Mouse (Mus musculus) hindbrain, embryonic 13.5 days (tissue): ENCODE results near the gene Wnk4. TPM values are rescaled to one million over a fixed set of nuclear protein-coding genes. Genes with fewer than 3 reads are reported as not detected.
A peak's percentile ranks its signal among the peaks of the same experiment; 100 is the strongest.

Source experiments
- ATAC-seq: fragments of 200-750 bp; cut with Nextera tagmentation; 2 replicates; pipeline ENCODE4 v1.8.0; 2017; ENCODE audit warnings: moderate TSS enrichment; ENCODE audit not compliant: low FRiP score
- H3K27ac ChIP-seq: fragments of 300-500 bp; sonication (generic); 2 replicates; pipeline ENCODE4 v1.5.1; 2015; ENCODE audit warnings: inconsistent platforms, mild to moderate bottlenecking, moderate library complexity
- H3K27me3 ChIP-seq: fragments of 300-500 bp; sonication (generic); 2 replicates; pipeline ENCODE4 v1.6.1; 2015; ENCODE audit warnings: mild to moderate bottlenecking, inconsistent platforms
- H3K36me3 ChIP-seq: fragments of 300-500 bp; sonication (generic); 2 replicates; pipeline ENCODE4 v1.6.1; 2015; ENCODE audit warnings: mild to moderate bottlenecking, inconsistent platforms
- H3K4me1 ChIP-seq: fragments of 300-500 bp; sonication (generic); replicated peaks from 2 replicates; pipeline ENCODE4 v1.6.1; 2015; ENCODE audit warnings: inconsistent platforms
- H3K4me2 ChIP-seq: fragments of 300-500 bp; sonication (generic); 2 replicates; pipeline ENCODE4 v1.6.1; 2015; ENCODE audit warnings: inconsistent platforms, mild to moderate bottlenecking, moderate library complexity
- H3K4me3 ChIP-seq: fragments of 300-500 bp; sonication (generic); 2 replicates; pipeline ENCODE4 v1.5.1; 2015; ENCODE audit warnings: mild to moderate bottlenecking, inconsistent platforms
- H3K9ac ChIP-seq: fragments of 300-500 bp; sonication (generic); 2 replicates; pipeline ENCODE4 v1.6.1; 2015; ENCODE audit warnings: mild to moderate bottlenecking, inconsistent platforms
- H3K9me3 ChIP-seq: fragments of 300-500 bp; sonication (generic); 2 replicates; pipeline ENCODE4 v1.6.1; 2016; ENCODE audit warnings: inconsistent platforms
- WGBS: fragments of 180-500 bp; shearing (Covaris S2); methylation state at CpG from one replicate; pipeline ENCODE4 v1.1.7; 2015; 5-methylcytosine and 5-hydroxymethylcytosine counted together
- polyA plus RNA-seq: library from polyadenylated mRNA; unstranded; fragments of >200 nt; fragmentation: Nextera tagmentation; extraction: Ambion mirVana; gene quantifications from 2 replicates; pipeline ENCODE4 v1.2.1, GENCODE M21; 2015

The Wnk4 gene
- polyA plus RNA-seq, 1 experiment from 2014 or later: 7.0 TPM

DNA sequence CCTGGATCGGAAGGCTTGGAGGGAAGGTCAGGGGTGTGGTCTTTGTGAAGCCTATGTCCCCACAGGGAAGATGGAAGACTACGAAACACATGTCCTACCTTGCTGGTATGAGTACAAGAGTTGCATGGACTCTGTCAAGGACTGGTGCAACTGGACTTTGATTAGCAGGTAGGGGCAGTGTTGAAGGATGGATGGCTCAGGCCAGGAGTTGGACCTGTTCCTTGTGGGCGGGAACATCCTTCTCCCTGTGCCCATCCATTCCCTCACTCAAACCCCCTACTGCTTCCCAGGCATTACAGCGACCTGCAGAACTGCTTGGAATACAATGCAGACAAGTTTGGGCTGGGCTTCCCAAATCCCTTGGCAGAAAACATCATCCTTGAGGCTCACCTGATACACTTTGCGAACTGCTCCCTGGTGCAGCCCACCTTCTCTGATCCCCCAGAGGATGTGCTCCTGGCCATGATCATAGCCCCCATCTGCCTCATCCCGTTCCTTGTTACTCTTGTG, 12.8 kb upstream of the Wnk4 start:
- 0 out of 2 replicates have a peak overlapping the region, but pooled peaks have one; percentile 12 for H3K27ac ChIP-seq

DNA sequence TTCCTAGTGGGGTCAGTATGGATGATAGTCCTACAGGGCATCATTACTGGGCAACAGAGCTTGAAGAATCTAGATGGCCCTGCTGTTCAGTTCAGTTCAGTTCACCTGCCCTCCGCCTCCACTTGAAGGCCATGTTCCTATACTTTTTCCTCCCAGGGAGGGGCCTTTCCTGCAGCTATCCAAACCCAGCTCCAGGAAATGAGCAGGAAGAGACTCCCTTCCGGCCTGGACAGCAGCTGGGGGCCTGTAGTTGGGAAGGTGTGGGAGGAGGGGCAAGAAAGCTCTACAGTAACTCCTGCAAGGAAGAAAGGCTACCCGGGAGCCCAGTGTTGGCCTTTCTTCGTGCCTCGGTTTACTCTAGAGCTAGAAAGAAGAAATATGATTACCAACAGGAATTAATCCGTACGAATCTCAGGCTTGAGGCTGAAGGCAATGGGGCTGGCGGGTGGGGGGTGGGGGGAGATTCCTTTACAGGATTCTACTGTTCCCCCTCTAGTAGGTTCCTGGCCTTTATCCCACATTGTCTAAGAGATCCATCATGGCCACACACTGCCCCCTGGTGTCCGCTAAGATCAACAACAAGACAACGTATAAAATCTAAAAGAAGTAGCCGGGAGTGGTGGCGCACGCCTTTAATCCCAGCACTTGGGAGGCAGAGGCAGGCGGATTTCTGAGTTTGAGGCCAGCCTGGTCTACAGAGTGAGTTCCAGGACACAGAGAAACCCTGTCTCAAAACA, 11.9 kb upstream of the Wnk4 start:
- H3K36me3 ChIP-seq: no peaks in the 10 kb centered on the region
- H3K27ac ChIP-seq: no peak overlapping the region
- peaks cover 23% of the 10 kb centered on the region for H3K4me1 ChIP-seq
- H3K27me3 ChIP-seq: peaks cover 49% of the 10 kb centered on the region
- no peaks in the 10 kb centered on the region for H3K9me3 ChIP-seq
- 0 out of 2 replicates have a peak overlapping the region, but pooled peaks have one; percentile 12 for H3K4me3 ChIP-seq
- no peak for ATAC-seq
- peak overlapping the region; percentile 96; the same call in 1 of the 2 replicates for H3K4me2 ChIP-seq
- 39% methylated on average over 14 of the region's 14 CpGs for WGBS
- no peak overlapping the region for H3K9ac ChIP-seq

More for the DNA sequence above, 12.8 kb upstream of the Wnk4 start:
- Histone ChIP-seq H3K9me3 (no peaks in the 10 kb centered on the region), H3K9ac (no peak overlapping the region), H3K27me3 (peaks cover 54% of the 10 kb centered on the region), H3K4me3 (peak overlapping the region; percentile 59), H3K36me3 (no peaks in the 10 kb centered on the region), H3K4me1 (peaks cover 17% of the 10 kb centered on the region), H3K4me2 (peak overlapping the region; percentile 96)
- no peak for ATAC-seq
- WGBS: 79% methylated on average over 6 of the region's 6 CpGs

DNA sequence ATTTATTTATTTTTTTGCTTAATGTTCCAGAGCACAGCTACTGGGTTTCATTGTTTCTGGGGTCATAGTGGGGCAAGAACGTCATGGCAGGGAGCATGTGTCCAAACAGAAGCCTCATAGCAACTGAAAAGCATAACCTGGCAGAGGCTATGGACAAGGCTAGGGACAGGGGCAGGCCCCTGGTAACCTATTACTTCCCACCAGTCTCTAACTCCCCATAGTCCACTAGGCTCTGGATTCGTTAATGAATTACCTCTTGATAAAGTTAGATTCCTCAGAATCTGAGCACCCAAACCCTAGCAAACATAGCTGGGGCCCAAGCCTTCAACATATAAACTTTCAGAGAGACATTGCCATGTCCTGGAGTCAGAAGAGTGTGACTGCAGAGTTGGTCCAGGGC, 9.3 kb upstream of the Wnk4 start:
- Histone ChIP-seq H3K27me3 (peaks cover 24% of the 10 kb centered on the region), H3K4me1 (peaks cover 28% of the 10 kb centered on the region), H3K27ac (no peak overlapping the region), H3K4me2 (no peak overlapping the region), H3K4me3 (no peak overlapping the region), H3K9ac (no peak overlapping the region), H3K9me3 (no peaks in the 10 kb centered on the region), H3K36me3 (no peaks in the 10 kb centered on the region)
- WGBS: 72% methylated on average over 2 of the region's 2 CpGs
- no peak for ATAC-seq

DNA sequence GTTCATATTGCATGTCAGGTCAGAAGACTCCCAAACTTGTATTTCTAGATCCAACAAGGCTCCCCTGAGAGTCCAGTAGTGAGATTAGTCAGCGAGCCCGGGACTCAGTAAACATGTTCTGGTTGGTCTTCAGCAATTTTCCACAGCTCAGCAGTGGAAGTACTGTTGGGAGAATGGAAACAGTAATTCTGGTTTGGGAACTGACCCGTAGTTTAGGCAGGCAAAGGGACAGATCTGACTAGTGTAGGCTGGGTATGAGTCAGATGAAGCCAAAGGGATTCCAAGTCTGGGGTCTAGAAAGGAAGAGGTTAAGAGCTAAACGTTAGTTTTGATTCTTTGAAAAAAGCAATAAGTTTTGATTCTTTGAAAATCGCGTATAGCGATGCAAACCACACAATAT, 7.4 kb upstream of the Wnk4 start:
- Histone ChIP-seq H3K9ac (peak overlapping the region; percentile 95), H3K4me2 (peak overlapping the region; percentile 95), H3K4me3 (peak overlapping the region; percentile 90), H3K36me3 (peaks cover 6% of the 10 kb centered on the region), H3K9me3 (no peaks in the 10 kb centered on the region), H3K4me1 (peaks cover 16% of the 10 kb centered on the region), H3K27me3 (peaks cover 6% of the 10 kb centered on the region), H3K27ac (peak overlapping the region; percentile 91)
- ATAC-seq: no peak
- whole genome bisulfite sequencing: 16% methylated on average over 7 of the region's 7 CpGs

DNA sequence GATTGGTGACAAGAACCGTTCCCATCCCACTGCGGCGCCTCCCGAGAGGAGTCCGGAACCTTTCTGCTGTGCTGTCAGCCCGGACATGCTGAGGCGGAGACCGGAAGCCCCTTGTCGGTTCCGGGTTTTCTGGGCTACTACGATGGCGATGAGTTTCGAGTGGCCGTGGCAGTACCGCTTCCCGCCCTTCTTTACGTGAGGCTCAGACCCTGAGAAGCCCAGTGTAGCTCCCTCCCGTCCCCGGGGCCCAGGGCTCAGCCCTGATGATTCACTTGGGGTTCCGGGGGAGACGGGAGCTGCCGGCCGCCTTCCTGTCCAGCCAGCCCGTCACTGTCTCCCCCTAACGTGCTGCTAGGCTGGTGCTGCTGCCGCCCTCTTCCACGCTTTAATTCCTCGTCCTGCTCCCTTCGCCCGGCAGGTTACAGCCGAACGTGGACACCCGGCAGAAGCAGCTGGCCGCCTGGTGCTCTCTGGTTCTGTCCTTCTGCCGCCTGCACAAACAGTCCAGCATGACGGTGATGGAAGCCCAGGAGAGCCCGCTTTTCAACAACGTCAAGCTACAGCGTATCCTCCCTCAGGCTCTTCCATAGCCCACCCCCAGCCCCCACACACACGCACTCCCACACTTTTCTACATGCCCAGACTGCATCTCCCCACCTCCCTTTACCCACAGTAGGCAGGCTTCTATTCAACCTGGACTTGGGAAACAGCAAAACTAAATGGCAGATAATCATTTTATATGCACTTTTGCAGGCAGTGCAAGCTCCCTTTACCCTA, 6.6 kb upstream of the Wnk4 start, which contains the start of gene Vps25:
Gene Vps25, plus strand, starts transcription at position 95 of the 777 bp plus-strand sequence.
- under 1% methylated on average over 40 of the region's 40 CpGs for WGBS
- Histone ChIP-seq H3K27me3 (0 out of 2 replicates have a peak, but pooled peaks cover under 1% of the 10 kb centered on the region), H3K9ac (peak within 1 kb of the TSS; percentile 95), H3K9me3 (no peaks in the 10 kb centered on the region), H3K27ac (peak within 1 kb of the TSS; percentile 91), H3K4me3 (peak within 1 kb of the TSS; percentile 90), H3K36me3 (peaks cover 13% of the 10 kb centered on the region), H3K4me1 (peaks cover 16% of the 10 kb centered on the region), H3K4me2 (peak within 1 kb of the TSS; percentile 95)
- peak; percentile 88 for ATAC-seq

DNA sequence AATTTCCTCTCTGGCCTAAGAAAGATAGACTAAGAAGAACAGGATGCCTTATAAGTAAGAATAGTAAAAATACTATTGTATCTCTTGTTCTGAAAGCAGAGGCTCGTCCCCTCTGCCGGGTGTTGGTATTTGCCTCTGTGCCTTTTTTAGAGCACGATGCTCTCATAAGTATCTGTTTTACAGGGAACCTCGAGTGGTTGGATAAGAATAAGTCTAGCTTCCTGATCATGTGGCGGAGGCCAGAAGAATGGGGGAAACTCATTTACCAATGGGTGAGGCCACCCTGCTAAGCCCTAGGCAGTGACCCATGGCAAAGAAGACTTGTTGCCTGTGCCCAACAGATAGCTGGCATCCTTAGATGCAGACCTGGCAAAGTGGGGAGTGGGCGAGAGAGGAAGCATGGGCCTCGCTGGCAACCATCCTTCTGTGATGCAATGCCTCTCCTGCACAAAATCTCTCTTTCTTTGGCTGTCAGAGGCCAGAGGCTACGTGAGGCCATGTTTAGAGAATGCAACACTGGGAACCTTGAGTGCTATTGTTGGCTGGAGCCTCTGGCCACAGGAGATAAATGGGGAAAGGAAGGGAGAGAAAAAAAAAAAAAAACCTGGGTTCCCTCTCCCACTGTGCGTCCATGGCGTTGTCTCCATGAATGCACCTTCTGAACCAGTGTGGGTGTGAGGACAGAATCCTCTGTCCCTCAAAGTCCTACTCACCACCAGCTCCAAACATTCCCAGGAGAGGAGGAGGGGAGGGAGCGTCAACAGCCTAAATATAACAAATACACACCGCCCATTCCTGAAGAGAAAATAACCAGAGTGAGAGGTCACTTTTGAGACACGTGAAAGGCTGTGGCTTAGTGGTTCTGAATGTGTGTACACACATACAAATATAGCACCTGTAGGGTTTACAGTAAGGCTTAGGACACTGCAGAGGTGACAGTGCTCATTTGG, 4.3 kb upstream of the Wnk4 start:
- 87% methylated on average over 13 of the region's 13 CpGs for WGBS
- H3K4me2 ChIP-seq: no peak overlapping the region

DNA sequence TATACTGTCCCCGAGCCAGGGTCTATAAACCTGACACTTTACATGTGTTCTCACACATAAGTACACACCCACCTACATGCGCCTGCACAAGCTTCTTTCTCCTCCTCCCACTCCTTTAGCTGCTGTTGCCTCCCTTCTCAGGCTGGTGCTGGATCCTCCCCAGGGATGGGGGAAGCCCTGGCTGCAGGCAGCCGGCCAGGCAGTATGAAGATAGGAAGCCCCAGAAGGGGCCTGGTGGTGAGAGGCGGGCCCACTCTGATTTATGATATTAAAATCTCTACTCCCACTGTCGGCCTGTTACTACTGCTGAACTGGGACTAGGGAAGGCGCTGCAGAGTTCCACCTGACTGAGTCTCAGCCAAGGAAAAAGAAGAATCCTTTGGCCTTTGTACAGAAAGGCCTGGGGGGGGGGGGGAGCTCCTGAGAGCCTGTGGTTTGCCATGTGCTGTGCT, 1.1 kb upstream of the Wnk4 start:
- Histone ChIP-seq H3K36me3 (peaks cover 18% of the 10 kb centered on the region), H3K4me2 (peak overlapping the region; percentile 92), H3K4me1 (peaks cover 47% of the 10 kb centered on the region), H3K9ac (0 out of 2 replicates have a peak overlapping the region, but pooled peaks have one; percentile 76), H3K27me3 (peaks cover 54% of the 10 kb centered on the region), H3K4me3 (no peak overlapping the region), H3K9me3 (no peaks in the 10 kb centered on the region), H3K27ac (no peak overlapping the region)
- 48% methylated on average over 6 of the region's 6 CpGs for WGBS
- ATAC-seq: no peak

More for the DNA sequence above, 4.3 kb upstream of the Wnk4 start:
- H3K9me3 ChIP-seq: no peaks in the 10 kb centered on the region
- no peak for ATAC-seq
- no peak overlapping the region for H3K27ac ChIP-seq
- peaks cover 18% of the 10 kb centered on the region for H3K36me3 ChIP-seq
- H3K9ac ChIP-seq: no peak overlapping the region
- peaks cover 36% of the 10 kb centered on the region for H3K4me1 ChIP-seq
- H3K27me3 ChIP-seq: peaks cover 23% of the 10 kb centered on the region
- H3K4me3 ChIP-seq: no peak overlapping the region

DNA sequence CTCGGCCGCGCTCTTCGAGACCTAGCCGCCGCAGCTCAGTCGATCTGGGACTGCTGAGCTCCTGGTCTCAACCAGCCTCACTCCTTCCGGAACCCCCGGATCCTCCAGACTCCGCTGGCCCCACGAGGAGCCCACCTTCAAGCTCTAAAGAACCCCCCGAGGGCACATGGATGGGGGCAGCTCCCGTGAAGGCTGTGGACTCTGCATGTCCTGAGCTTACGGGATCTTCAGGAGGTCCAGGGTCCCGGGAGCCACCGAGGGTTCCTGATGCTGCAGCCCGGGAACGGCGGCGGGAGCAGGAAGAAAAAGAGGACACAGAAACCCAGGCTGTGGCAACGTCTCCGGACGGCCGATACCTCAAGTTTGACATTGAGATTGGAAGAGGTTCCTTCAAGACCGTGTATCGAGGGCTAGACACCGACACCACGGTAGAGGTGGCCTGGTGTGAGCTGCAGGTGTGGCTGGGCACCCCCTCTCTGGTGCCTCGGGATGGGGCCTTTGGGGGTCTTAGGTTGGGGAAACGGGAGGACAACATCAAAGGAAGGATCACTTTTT, 536 bp downstream of the Wnk4 start:
- Histone ChIP-seq H3K4me3 (peak overlapping the region; percentile 46), H3K36me3 (peaks cover 18% of the 10 kb centered on the region), H3K4me2 (peak overlapping the region; percentile 92), H3K4me1 (peaks cover 50% of the 10 kb centered on the region), H3K9ac (peak overlapping the region; percentile 76), H3K27ac (no peak overlapping the region), H3K9me3 (no peaks in the 10 kb centered on the region), H3K27me3 (peaks cover 69% of the 10 kb centered on the region)
- under 1% methylated on average over 30 of the region's 30 CpGs for WGBS
- ATAC-seq: peak; percentile 46; the same call in 1 of the 2 replicates

DNA sequence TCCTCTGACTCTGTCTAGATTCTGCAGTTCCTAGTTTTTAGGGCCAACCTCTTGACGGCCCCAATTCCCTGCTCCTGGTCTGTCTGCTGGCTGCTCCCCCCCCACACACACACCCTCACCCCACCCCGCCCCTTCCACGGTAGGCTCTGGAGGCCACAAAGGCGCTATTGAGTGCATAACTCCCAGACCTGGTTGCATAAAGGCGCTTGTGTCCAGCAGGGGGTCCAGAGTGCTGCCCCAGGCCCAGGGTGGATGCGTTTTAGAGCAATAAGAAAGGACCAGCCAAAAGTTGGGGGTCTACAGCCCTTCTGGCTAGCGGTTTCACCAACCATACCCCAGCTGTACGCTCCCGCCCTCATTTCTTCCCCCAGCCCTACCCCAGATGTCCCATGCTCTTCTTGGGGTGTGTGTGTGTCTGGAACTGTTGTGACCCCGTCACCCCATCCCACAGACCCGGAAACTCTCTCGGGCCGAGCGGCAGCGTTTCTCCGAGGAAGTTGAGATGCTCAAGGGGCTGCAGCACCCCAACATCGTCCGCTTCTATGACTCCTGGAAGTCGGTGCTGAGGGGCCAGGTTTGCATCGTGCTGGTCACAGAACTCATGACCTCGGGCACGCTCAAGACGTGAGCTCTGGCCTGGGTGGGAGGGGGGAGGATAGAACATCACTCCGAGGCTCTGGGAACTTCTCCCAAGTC, 2.1 kb downstream of the Wnk4 start:
- Histone ChIP-seq H3K27me3 (peaks cover 80% of the 10 kb centered on the region), H3K9ac (0 out of 2 replicates have a peak overlapping the region, but pooled peaks have one; percentile 19), H3K36me3 (peaks cover 14% of the 10 kb centered on the region), H3K4me3 (peak overlapping the region; percentile 19), H3K27ac (no peak overlapping the region), H3K9me3 (no peaks in the 10 kb centered on the region), H3K4me1 (peaks cover 50% of the 10 kb centered on the region), H3K4me2 (peak overlapping the region; percentile 27; the same call in 1 of the 2 replicates)
- ATAC-seq: no peak
- WGBS: 2% methylated on average over 24 of the region's 24 CpGs

DNA sequence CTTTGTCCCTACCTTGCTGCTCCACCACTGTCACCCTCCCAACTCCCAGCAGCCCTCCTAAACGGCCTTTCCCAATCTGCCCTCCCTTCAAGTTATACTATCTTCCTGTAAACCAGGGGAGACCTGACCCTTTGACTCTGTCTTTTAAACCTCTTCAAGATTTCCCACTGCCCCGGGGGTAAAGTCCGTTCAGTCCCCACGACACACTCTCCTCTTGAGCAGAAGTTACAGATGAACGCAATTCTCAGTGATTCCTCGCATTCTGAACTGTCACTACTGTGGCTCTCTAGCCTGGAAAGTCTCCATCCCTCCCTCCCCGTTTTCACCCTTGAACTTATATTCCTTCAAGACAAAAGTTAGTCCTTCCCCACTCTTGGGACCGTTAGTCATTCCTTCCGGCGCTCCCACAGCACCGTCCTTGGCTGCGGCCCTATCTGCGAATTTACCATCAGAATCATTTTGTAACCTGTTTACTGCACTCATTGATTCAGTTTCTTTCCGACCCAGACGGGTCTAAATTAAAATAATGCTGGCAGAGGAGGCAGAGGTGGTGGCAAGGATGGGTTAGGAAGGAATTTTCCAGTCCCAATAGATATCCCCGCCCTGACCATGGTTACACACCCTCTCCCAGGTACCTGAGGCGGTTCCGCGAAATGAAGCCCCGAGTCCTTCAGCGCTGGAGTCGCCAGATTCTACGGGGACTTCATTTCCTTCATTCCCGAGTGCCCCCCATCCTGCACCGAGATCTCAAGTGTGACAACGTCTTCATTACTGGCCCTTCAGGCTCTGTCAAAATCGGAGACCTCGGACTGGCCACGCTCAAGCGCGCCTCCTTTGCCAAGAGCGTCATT, 3.0 kb downstream of the Wnk4 start:
- no peaks in the 10 kb centered on the region for H3K9me3 ChIP-seq
- peaks cover 50% of the 10 kb centered on the region for H3K4me1 ChIP-seq
- no peak overlapping the region for H3K4me2 ChIP-seq
- peaks cover 86% of the 10 kb centered on the region for H3K27me3 ChIP-seq
- peaks cover 8% of the 10 kb centered on the region for H3K36me3 ChIP-seq
- H3K27ac ChIP-seq: no peak overlapping the region
- H3K9ac ChIP-seq: no peak overlapping the region
- ATAC-seq: no peak
- 3% methylated on average over 32 of the region's 32 CpGs for WGBS
- H3K4me3 ChIP-seq: no peak overlapping the region
